Mouse (Mus musculus): ENCODE measurements around the gene Cux2. TPM values are rescaled to one million over a fixed set of nuclear protein-coding genes. Genes with fewer than 3 reads are reported as not detected.

Gene Cux2
- polyA plus RNA-seq, 1 experiment from 2014 or later, result 3.1 TPM

- 76% methylated on average over 6 of the region's 6 CpGs for WGBS (ENCODE audit: insufficient replicate concordance)
- ATAC-seq (ENCODE audit: low read depth), result no peak
- Histone ChIP-seq H3K27me3 (ENCODE audit: control insufficient read depth, insufficient read depth, low read depth, low read length) (no peaks in the 10 kb centered on the region), H3K4me2 (ENCODE audit: low read depth, low read length) (no peak overlapping the region), H3K9me3 (replicated peaks; ENCODE audit: control insufficient read depth, low read length) (no peaks in the 10 kb centered on the region), H3K36me3 (ENCODE audit: control insufficient read depth, insufficient read depth) (peaks cover 19% of the 10 kb centered on the region), H3K4me3 (ENCODE audit: low read depth, low read length) (no peak overlapping the region), H3K9ac (ENCODE audit: low read depth, low read length) (no peak overlapping the region), H3K27ac (ENCODE audit: low read length) (no peak overlapping the region), H3K4me1 (ENCODE audit: control insufficient read depth, low read depth, low read length) (peaks cover 35% of the 10 kb centered on the region)
These were observed 218.8 kb downstream of the Cux2 start for GRCm38 (mm10) chr5:121831002-121831601.

- Histone ChIP-seq H3K36me3 (ENCODE audit: control insufficient read depth, insufficient read depth) (peaks cover 19% of the 10 kb centered on the region), H3K4me1 (ENCODE audit: control insufficient read depth, low read depth, low read length) (peaks cover 18% of the 10 kb centered on the region), H3K27me3 (ENCODE audit: control insufficient read depth, insufficient read depth, low read depth, low read length) (no peaks in the 10 kb centered on the region), H3K4me3 (ENCODE audit: low read depth, low read length) (no peak overlapping the region), H3K27ac (ENCODE audit: low read length) (no peak overlapping the region), H3K9me3 (replicated peaks; ENCODE audit: control insufficient read depth, low read length) (no peaks in the 10 kb centered on the region), H3K9ac (ENCODE audit: low read depth, low read length) (no peak overlapping the region), H3K4me2 (ENCODE audit: low read depth, low read length) (no peak overlapping the region)
- ATAC-seq (ENCODE audit: low read depth), result no peak
- WGBS (ENCODE audit: insufficient replicate concordance), result 77% methylated on average over 79 of the region's 82 CpGs
These were observed 221.1 kb downstream of the Cux2 start for GRCm38 (mm10) chr5:121828491-121829432.

GRCm38 (mm10) chr5:121827876-121828275, 222.0 kb downstream of the Cux2 start:
- no peaks in the 10 kb centered on the region for H3K9me3 ChIP-seq (replicated peaks; ENCODE audit: control insufficient read depth, low read length)
- H3K9ac ChIP-seq (ENCODE audit: low read depth, low read length), result no peak overlapping the region
- H3K4me1 ChIP-seq (ENCODE audit: control insufficient read depth, low read depth, low read length), result peaks cover 14% of the 10 kb centered on the region
- no peak overlapping the region for H3K27ac ChIP-seq (ENCODE audit: low read length)
- H3K4me2 ChIP-seq (ENCODE audit: low read depth, low read length), result no peak overlapping the region
- WGBS (ENCODE audit: insufficient replicate concordance), result 74% methylated on average over 4 of the region's 4 CpGs
- H3K36me3 ChIP-seq (ENCODE audit: control insufficient read depth, insufficient read depth), result peaks cover 19% of the 10 kb centered on the region
- H3K4me3 ChIP-seq (ENCODE audit: low read depth, low read length), result no peak overlapping the region
- no peaks in the 10 kb centered on the region for H3K27me3 ChIP-seq (ENCODE audit: control insufficient read depth, insufficient read depth, low read depth, low read length)
- no peak for ATAC-seq (ENCODE audit: low read depth)

- H3K27me3 ChIP-seq (ENCODE audit: control insufficient read depth, insufficient read depth, low read depth, low read length), result no peaks in the 10 kb centered on the region
- H3K9me3 ChIP-seq (replicated peaks; ENCODE audit: control insufficient read depth, low read length), result no peaks in the 10 kb centered on the region
- peaks cover 11% of the 10 kb centered on the region for H3K4me1 ChIP-seq (ENCODE audit: control insufficient read depth, low read depth, low read length)
- H3K36me3 ChIP-seq (ENCODE audit: control insufficient read depth, insufficient read depth), result peaks cover 19% of the 10 kb centered on the region
- ATAC-seq (ENCODE audit: low read depth), result no peak
- no peak overlapping the region for H3K4me2 ChIP-seq (ENCODE audit: low read depth, low read length)
- no peak overlapping the region for H3K27ac ChIP-seq (ENCODE audit: low read length)
- H3K4me3 ChIP-seq (ENCODE audit: low read depth, low read length), result no peak overlapping the region
- WGBS (ENCODE audit: insufficient replicate concordance), result 65% methylated on average over 3 of the region's 3 CpGs
- no peak overlapping the region for H3K9ac ChIP-seq (ENCODE audit: low read depth, low read length)
These were observed 224.3 kb downstream of the Cux2 start for GRCm38 (mm10) chr5:121825606-121826005.

- Histone ChIP-seq H3K36me3 (ENCODE audit: control insufficient read depth, insufficient read depth) (peaks cover 19% of the 10 kb centered on the region), H3K27ac (ENCODE audit: low read length) (peak overlapping the region; percentile 55; the same call in 1 of the 2 replicates), H3K9ac (ENCODE audit: low read depth, low read length) (no peak overlapping the region), H3K4me3 (ENCODE audit: low read depth, low read length) (no peak overlapping the region), H3K4me2 (ENCODE audit: low read depth, low read length) (no peak overlapping the region), H3K27me3 (ENCODE audit: control insufficient read depth, insufficient read depth, low read depth, low read length) (no peaks in the 10 kb centered on the region), H3K9me3 (replicated peaks; ENCODE audit: control insufficient read depth, low read length) (no peaks in the 10 kb centered on the region), H3K4me1 (ENCODE audit: control insufficient read depth, low read depth, low read length) (peaks cover 11% of the 10 kb centered on the region)
- peak; percentile 48 for ATAC-seq (ENCODE audit: low read depth)
- WGBS (ENCODE audit: insufficient replicate concordance), result 52% methylated on average over 4 of the region's 4 CpGs
These were observed 225.8 kb downstream of the Cux2 start for GRCm38 (mm10) chr5:121824121-121824520.

- H3K4me2 ChIP-seq (ENCODE audit: low read depth, low read length), result no peak overlapping the region
- 90% methylated on average over 1 of the region's 1 CpGs for WGBS (ENCODE audit: insufficient replicate concordance)
- H3K27ac ChIP-seq (ENCODE audit: low read length), result no peak overlapping the region
- H3K9ac ChIP-seq (ENCODE audit: low read depth, low read length), result no peak overlapping the region
- no peak for ATAC-seq (ENCODE audit: low read depth)
- peaks cover 11% of the 10 kb centered on the region for H3K4me1 ChIP-seq (ENCODE audit: control insufficient read depth, low read depth, low read length)
- no peaks in the 10 kb centered on the region for H3K9me3 ChIP-seq (replicated peaks; ENCODE audit: control insufficient read depth, low read length)
- no peaks in the 10 kb centered on the region for H3K27me3 ChIP-seq (ENCODE audit: control insufficient read depth, insufficient read depth, low read depth, low read length)
- H3K36me3 ChIP-seq (ENCODE audit: control insufficient read depth, insufficient read depth), result peaks cover 18% of the 10 kb centered on the region
- no peak overlapping the region for H3K4me3 ChIP-seq (ENCODE audit: low read depth, low read length)
These were observed 226.2 kb downstream of the Cux2 start for GRCm38 (mm10) chr5:121823668-121824067.

GRCm38 (mm10) chr5:121822786-121823505, 227.0 kb downstream of the Cux2 start:
- no peak overlapping the region for H3K9ac ChIP-seq (ENCODE audit: low read depth, low read length)
- peaks cover 11% of the 10 kb centered on the region for H3K4me1 ChIP-seq (ENCODE audit: control insufficient read depth, low read depth, low read length)
- no peak for ATAC-seq (ENCODE audit: low read depth)
- H3K4me3 ChIP-seq (ENCODE audit: low read depth, low read length), result no peak overlapping the region
- H3K27ac ChIP-seq (ENCODE audit: low read length), result no peak overlapping the region
- peaks cover 18% of the 10 kb centered on the region for H3K36me3 ChIP-seq (ENCODE audit: control insufficient read depth, insufficient read depth)
- no peak overlapping the region for H3K4me2 ChIP-seq (ENCODE audit: low read depth, low read length)
- no peaks in the 10 kb centered on the region for H3K27me3 ChIP-seq (ENCODE audit: control insufficient read depth, insufficient read depth, low read depth, low read length)
- no peaks in the 10 kb centered on the region for H3K9me3 ChIP-seq (replicated peaks; ENCODE audit: control insufficient read depth, low read length)
- WGBS (ENCODE audit: insufficient replicate concordance), result 70% methylated on average over 7 of the region's 7 CpGs

GRCm38 (mm10) chr5:121821552-121821951, 228.3 kb downstream of the Cux2 start:
- H3K27me3 ChIP-seq (ENCODE audit: control insufficient read depth, insufficient read depth, low read depth, low read length), result no peaks in the 10 kb centered on the region
- no peaks in the 10 kb centered on the region for H3K9me3 ChIP-seq (replicated peaks; ENCODE audit: control insufficient read depth, low read length)
- no peak overlapping the region for H3K4me3 ChIP-seq (ENCODE audit: low read depth, low read length)
- peak; percentile 45 for ATAC-seq (ENCODE audit: low read depth)
- 61% methylated on average over 5 of the region's 5 CpGs for WGBS (ENCODE audit: insufficient replicate concordance)
- no peak overlapping the region for H3K27ac ChIP-seq (ENCODE audit: low read length)
- H3K4me1 ChIP-seq (ENCODE audit: control insufficient read depth, low read depth, low read length), result peaks cover 11% of the 10 kb centered on the region
- no peak overlapping the region for H3K9ac ChIP-seq (ENCODE audit: low read depth, low read length)
- no peak overlapping the region for H3K4me2 ChIP-seq (ENCODE audit: low read depth, low read length)
- H3K36me3 ChIP-seq (ENCODE audit: control insufficient read depth, insufficient read depth), result peaks cover 23% of the 10 kb centered on the region
